Mouse (Mus musculus) lung, adult 2 months (tissue): ENCODE measurements around the gene Chid1.

Experiments
- CTCF ChIP-seq: fragments of 200-500 bp; IDR thresholded peaks from 2 replicates; pipeline ENCODE4 v1.5.1; 2011; ENCODE audit warnings: mild to moderate bottlenecking, low read length, control low read depth; ENCODE audit not compliant: insufficient read depth
- POLR2A ChIP-seq: fragments of 200-500 bp; IDR thresholded peaks from 2 replicates; pipeline ENCODE4 v1.6.1; 2011; ENCODE audit warnings: low read depth, mild to moderate bottlenecking, control low read depth, low read length, borderline replicate concordance; ENCODE audit errors: extremely low read depth

DNA sequence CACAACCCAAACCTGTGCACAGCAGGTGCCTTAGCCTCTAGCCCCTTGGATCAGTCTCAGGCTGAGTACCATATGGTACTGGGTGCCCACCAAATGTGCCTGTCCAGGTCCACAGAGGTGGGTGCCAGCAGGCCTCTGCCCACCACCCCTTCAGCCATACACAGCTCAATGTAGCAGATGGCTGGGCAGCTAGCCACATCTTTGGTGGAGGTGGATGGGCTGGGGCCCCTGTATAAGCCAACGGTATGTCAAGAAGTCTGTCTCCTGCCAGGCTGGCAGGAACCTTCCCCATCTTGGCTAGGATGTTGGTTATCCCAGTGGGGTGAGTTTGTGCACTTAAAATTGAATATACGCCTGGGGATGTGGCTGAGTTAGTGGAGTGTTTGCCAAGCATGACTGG, 54.1 kb downstream of the Chid1 start:
- TF ChIP-seq CTCF (no peak), POLR2A (no peak)
